Mouse (Mus musculus): ENCODE data around the gene Memo1. TPM values are rescaled to one million over a fixed set of nuclear protein-coding genes. Genes with fewer than 3 reads are reported as not detected.
A peak's percentile ranks its signal among the peaks of the same experiment; 100 is the strongest.
"Not testable (repeated sequence)": the region's sequence is repeated elsewhere in the genome, so short reads cannot be mapped to it uniquely, and the experiment has no call there.

Memo1 gene
- 79.4 and 83.0 TPM in 2 replicates for polyA plus RNA-seq (2015; fragmentation: Nextera tagmentation; extraction: Ambion mirVana)

- no peaks in the 10 kb centered on the region for H3K9me3 ChIP-seq
- H3K36me3 ChIP-seq, result peaks cover 18% of the 10 kb centered on the region
- H3K4me3 ChIP-seq, result peak within 1 kb of the TSS; percentile 99
- peak within 1 kb of the TSS; percentile 94 for H3K9ac ChIP-seq
- H3K27ac ChIP-seq, result peak within 1 kb of the TSS; percentile 99
- ATAC-seq (ENCODE audit: low FRiP score, low read depth), result peak; percentile 89
- peak within 1 kb of the TSS; percentile 70 for H3K4me2 ChIP-seq (replicated peaks)
- under 1% methylated on average over 52 of the region's 110 CpGs for WGBS
- peaks cover 22% of the 10 kb centered on the region for H3K4me1 ChIP-seq
- no peaks in the 10 kb centered on the region for H3K27me3 ChIP-seq
Measured at GRCm38 (mm10) chr17:74295026-74295970, at the start of gene Memo1. Gene Memo1 (minus strand): TSS chr17:74295521.

- Histone ChIP-seq H3K27ac (no peak overlapping the region), H3K27me3 (no peaks in the 10 kb centered on the region), H3K36me3 (peaks cover 15% of the 10 kb centered on the region), H3K4me1 (peaks cover 32% of the 10 kb centered on the region), H3K4me2 (replicated peaks) (peak overlapping the region; percentile 79), H3K9me3 (0 out of 2 replicates have a peak, but pooled peaks cover 3% of the 10 kb centered on the region), H3K4me3 (peak overlapping the region; percentile 96), H3K9ac (0 out of 2 replicates have a peak overlapping the region, but pooled peaks have one; percentile 5)
- 61% methylated on average over 5 of the region's 5 CpGs for WGBS
- ATAC-seq (ENCODE audit: low FRiP score, low read depth), result no peak
Measured at GRCm38 (mm10) chr17:74341151-74341550, 45.8 kb upstream of the Memo1 start.

- WGBS, result under 1% methylated on average over 65 of the region's 90 CpGs
- Histone ChIP-seq H3K9me3 (0 out of 2 replicates have a peak, but pooled peaks cover 3% of the 10 kb centered on the region), H3K36me3 (peaks cover 12% of the 10 kb centered on the region), H3K27me3 (no peaks in the 10 kb centered on the region), H3K9ac (peak within 1 kb of the TSS; percentile 98), H3K4me2 (replicated peaks) (peak within 1 kb of the TSS; percentile 79), H3K27ac (peak within 1 kb of the TSS; percentile 95), H3K4me1 (peaks cover 32% of the 10 kb centered on the region), H3K4me3 (peak within 1 kb of the TSS; percentile 96)
- peak; percentile 84 for ATAC-seq (ENCODE audit: low FRiP score, low read depth)
Measured at GRCm38 (mm10) chr17:74338937-74339804, 43.9 kb upstream of the Memo1 start, which contains the start of gene Spast. Gene Spast (plus strand): TSS chr17:74338987.

GRCm38 (mm10) chr17:74338225-74338931, 43.1 kb upstream of the Memo1 start:
- H3K4me3 ChIP-seq, result peak overlapping the region; percentile 96

GRCm38 (mm10) chr17:74331049-74331676, 35.8 kb upstream of the Memo1 start:
- 79% methylated on average over 9 of the region's 9 CpGs for WGBS
- Histone ChIP-seq H3K36me3 (no peaks in the 10 kb centered on the region), H3K27ac (no peak overlapping the region), H3K27me3 (no peaks in the 10 kb centered on the region), H3K4me1 (no peaks in the 10 kb centered on the region), H3K4me2 (replicated peaks) (no peak overlapping the region), H3K4me3 (no peak overlapping the region), H3K9me3 (no peaks in the 10 kb centered on the region), H3K9ac (no peak overlapping the region)
- no peak for ATAC-seq (ENCODE audit: low FRiP score, low read depth)

More at GRCm38 (mm10) chr17:74338225-74338931, 43.1 kb upstream of the Memo1 start:
- peak; percentile 91 for ATAC-seq (ENCODE audit: low FRiP score, low read depth)
- 0% methylated on average over 33 of the region's 50 CpGs for WGBS
- peaks cover 32% of the 10 kb centered on the region for H3K4me1 ChIP-seq
- peak overlapping the region; percentile 79 for H3K4me2 ChIP-seq (replicated peaks)
- H3K27ac ChIP-seq, result peak overlapping the region; percentile 95
- no peaks in the 10 kb centered on the region for H3K9me3 ChIP-seq
- peak overlapping the region; percentile 98 for H3K9ac ChIP-seq
- peaks cover 6% of the 10 kb centered on the region; the same call in 1 of the 2 replicates for H3K36me3 ChIP-seq
- no peaks in the 10 kb centered on the region for H3K27me3 ChIP-seq

GRCm38 (mm10) chr17:74328146-74328545, 32.8 kb upstream of the Memo1 start:
- not testable (repeated sequence) for ATAC-seq (ENCODE audit: low FRiP score, low read depth); H3K4me2 ChIP-seq (replicated peaks)
- WGBS, result 45% methylated on average over 2 of the region's 2 CpGs

GRCm38 (mm10) chr17:74327195-74327594, 31.9 kb upstream of the Memo1 start:
- not testable (repeated sequence) for H3K9me3 ChIP-seq; H3K4me1 ChIP-seq; H3K4me3 ChIP-seq; ATAC-seq (ENCODE audit: low FRiP score, low read depth); H3K9ac ChIP-seq; H3K27ac ChIP-seq; H3K4me2 ChIP-seq (replicated peaks); H3K27me3 ChIP-seq; H3K36me3 ChIP-seq
- 86% methylated on average over 7 of the region's 7 CpGs for WGBS

More at GRCm38 (mm10) chr17:74328146-74328545, 32.8 kb upstream of the Memo1 start:
- H3K36me3 ChIP-seq, H3K4me1 ChIP-seq, H3K4me3 ChIP-seq, H3K9me3 ChIP-seq, H3K27me3 ChIP-seq, H3K9ac ChIP-seq, H3K27ac ChIP-seq: not testable (repeated sequence)

GRCm38 (mm10) chr17:74323844-74324243, 28.5 kb upstream of the Memo1 start, which contains the start of gene Dpy30:
Gene Dpy30 (minus strand): TSS chr17:74323944.
- Histone ChIP-seq H3K27ac (no peak within 1 kb of the TSS), H3K9me3 (no peaks in the 10 kb centered on the region), H3K4me1 (no peaks in the 10 kb centered on the region), H3K9ac (no peak within 1 kb of the TSS), H3K4me2 (replicated peaks) (no peak within 1 kb of the TSS), H3K4me3 (no peak within 1 kb of the TSS), H3K27me3 (no peaks in the 10 kb centered on the region), H3K36me3 (no peaks in the 10 kb centered on the region)
- 74% methylated on average over 2 of the region's 2 CpGs for WGBS
- no peak for ATAC-seq (ENCODE audit: low FRiP score, low read depth)

GRCm38 (mm10) chr17:74322400-74323054, 27.2 kb upstream of the Memo1 start:
- Histone ChIP-seq H3K27ac (no peak overlapping the region), H3K27me3 (no peaks in the 10 kb centered on the region), H3K4me2 (replicated peaks) (no peak overlapping the region), H3K4me1 (no peaks in the 10 kb centered on the region), H3K36me3 (no peaks in the 10 kb centered on the region), H3K9ac (no peak overlapping the region), H3K4me3 (no peak overlapping the region), H3K9me3 (no peaks in the 10 kb centered on the region)
- WGBS, result 52% methylated on average over 5 of the region's 5 CpGs
- ATAC-seq (ENCODE audit: low FRiP score, low read depth), result no peak

- WGBS, result 91% methylated on average over 6 of the region's 6 CpGs
- no peak overlapping the region for H3K4me3 ChIP-seq
- no peaks in the 10 kb centered on the region for H3K9me3 ChIP-seq
- H3K36me3 ChIP-seq, result peaks cover 6% of the 10 kb centered on the region
- no peak overlapping the region for H3K27ac ChIP-seq
- peaks cover 17% of the 10 kb centered on the region for H3K4me1 ChIP-seq
- no peaks in the 10 kb centered on the region for H3K27me3 ChIP-seq
- no peak overlapping the region for H3K9ac ChIP-seq
- no peak for ATAC-seq (ENCODE audit: low FRiP score, low read depth)
- H3K4me2 ChIP-seq (replicated peaks), result no peak overlapping the region
Measured at GRCm38 (mm10) chr17:74318721-74319120, 23.4 kb upstream of the Memo1 start.
